Mouse (Mus musculus) adrenal gland, adult 2 months (tissue): ENCODE results near the gene Fgf4. TPM values are rescaled to one million over a fixed set of nuclear protein-coding genes. Genes with fewer than 3 reads are reported as not detected.

Source experiments
- DNase-seq: peaks from one replicate; pipeline ENCODE4 v3.0.0; 2021
- long read RNA-seq: library from polyadenylated mRNA; stranded (forward); transcript quantifications from one replicate; pipeline ENCODE4 v2.0.0, GENCODE M21; 2021
- polyA plus RNA-seq: library from polyadenylated mRNA; depleted of rRNA; stranded (reverse); fragments of >200 nt; gene quantifications from 2 replicates; pipeline ENCODE4 v1.2.3, GENCODE M21; 2012; rRNA removed
- total RNA-seq, 2 experiments: library from RNA; stranded (reverse); gene quantifications; 2 replicates each; pipeline ENCODE4 v1.2.3; 2021

Gene Fgf4
- total RNA-seq (not detected), polyA plus RNA-seq (not detected in 2 replicates)
- long read RNA-seq = 0 reads

GRCm38 (mm10) chr7:144847067-144847466 is at the start of gene Fgf4:
Gene Fgf4 (plus strand): TSS chr7:144847367.
- no peak for DNase-seq

GRCm38 (mm10) chr7:144798471-144798870 is 48.7 kb upstream of the Fgf4 start:
- peak; percentile 15 for DNase-seq

DNA sequence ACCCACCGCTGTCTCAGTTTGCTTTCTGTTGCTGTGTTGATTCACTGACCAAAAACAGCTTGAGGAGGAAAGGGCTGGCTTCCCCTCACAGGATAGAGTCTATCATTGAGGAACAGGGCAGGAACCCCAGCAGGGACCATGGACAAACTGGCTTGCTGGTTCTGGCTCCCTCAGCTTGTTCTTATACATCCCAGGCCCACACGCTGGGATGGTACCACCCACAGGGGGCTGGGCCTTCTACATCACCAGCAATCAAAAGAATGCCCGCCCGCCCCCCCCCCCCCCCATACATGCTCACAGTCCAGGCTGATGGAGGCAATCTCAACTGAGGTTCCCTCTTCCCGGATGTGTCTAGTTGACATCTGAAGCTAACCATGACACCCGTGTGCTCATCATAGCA is 40.1 kb upstream of the Fgf4 start:
- DNase-seq = no peak

DNA sequence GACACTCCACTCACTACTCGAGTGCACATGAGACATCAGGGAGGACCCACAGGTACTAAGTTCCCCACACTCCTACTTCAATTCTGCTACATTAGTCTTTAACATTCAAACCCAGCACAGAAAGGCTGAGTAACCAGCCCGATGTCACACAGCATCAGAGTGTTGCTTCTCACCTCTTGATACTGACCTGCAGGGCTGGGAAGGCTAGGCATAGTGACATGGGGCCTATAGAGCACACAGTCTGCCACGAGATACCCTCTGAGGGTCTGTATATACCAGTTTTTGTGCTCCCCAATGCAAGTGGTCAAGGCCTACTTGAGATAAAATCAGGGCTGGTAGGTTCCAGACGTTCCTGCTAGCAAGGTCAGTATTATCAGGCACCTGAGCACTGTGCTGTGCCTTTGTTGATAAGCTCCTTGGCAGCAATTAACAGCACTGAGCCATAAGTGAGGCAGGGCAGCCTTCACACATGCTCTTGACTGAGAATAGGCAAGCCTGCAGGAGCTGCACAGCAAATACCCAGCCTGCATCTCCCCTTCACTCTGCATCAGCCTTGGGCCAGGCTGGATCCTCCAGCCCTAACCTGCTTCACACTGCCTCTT is 39.1 kb upstream of the Fgf4 start:
- no peak for DNase-seq

DNA sequence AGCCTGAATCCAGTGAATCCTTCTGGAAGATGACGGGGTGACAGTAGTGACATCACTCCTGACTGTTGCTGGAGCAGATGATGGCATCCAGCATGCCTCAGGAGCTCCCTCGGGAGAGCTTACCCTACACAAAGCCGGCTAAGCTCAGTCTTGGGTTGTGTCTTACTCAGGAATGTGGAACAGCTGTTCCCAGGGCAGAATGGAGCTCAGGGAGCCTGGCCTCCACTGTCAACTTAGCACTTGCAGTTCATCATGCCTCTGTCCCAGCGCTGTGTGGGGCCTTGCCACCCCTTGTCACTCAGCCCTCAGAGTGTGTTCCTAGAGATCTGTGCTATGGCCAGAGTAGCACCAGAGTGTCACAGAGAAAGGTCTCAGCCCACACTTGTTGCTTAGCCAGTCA is 35.6 kb upstream of the Fgf4 start:
- DNase-seq = no peak

DNA sequence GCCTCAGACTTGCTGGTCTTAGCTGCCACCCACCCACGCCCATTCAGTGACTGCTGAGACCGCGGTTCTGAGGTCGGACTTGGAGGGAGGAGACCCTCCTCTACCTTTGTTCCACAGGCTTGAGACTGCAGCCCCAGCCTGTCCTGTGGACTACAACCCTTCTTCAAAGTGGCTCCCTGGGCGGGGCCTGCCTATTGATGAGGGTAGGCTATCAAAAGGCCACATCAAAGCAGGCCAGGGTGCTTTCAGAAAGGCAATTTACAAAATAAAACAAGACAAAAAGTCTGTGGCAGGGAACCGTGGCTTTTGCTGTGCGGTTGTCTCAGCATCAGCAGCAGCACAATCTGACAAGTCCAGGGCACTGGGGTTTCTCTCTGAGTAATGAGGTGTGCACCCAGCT is 25.3 kb upstream of the Fgf4 start:
- DNase-seq = no peak

DNA sequence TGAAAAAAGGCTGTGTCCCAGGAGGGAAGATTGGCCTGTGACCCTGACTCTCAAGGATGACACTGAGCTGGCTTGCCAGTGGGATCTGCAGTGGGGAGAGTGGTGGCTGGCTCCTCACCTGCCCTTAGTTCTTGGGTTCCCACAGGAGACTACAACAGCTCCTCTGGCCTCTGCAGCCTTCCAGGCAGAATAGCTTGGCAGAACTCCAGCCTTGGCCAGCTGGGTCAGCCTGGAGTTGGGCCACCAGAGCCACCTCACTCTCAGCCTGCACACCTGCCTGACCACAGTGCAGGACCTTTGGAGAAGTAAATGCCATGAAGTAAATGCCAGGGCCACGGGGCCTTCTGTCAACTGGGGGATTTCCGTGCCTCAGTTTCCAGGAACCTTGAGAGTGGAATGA is 23.2 kb upstream of the Fgf4 start:
- DNase-seq = peak; percentile 21

DNA sequence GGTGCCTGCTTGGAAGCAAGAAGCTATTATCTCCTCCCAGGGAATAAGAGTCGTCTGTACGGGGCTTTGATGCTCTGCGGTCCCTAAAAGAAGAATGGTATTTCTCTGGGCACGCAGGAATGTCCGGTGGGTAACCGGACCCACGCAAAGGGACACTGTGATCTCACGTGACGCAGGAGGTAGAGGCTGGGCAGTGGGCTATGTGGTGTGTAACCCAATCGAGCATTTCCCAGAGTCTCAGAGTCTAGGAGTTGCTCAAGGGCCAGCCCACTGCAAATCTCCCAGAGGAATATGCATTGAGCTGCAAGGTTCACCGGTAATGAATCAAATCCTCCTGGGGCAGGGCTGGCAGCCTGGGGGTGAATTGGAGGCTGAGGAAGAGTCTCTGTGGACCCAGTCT is 18.8 kb upstream of the Fgf4 start:
- no peak for DNase-seq

DNA sequence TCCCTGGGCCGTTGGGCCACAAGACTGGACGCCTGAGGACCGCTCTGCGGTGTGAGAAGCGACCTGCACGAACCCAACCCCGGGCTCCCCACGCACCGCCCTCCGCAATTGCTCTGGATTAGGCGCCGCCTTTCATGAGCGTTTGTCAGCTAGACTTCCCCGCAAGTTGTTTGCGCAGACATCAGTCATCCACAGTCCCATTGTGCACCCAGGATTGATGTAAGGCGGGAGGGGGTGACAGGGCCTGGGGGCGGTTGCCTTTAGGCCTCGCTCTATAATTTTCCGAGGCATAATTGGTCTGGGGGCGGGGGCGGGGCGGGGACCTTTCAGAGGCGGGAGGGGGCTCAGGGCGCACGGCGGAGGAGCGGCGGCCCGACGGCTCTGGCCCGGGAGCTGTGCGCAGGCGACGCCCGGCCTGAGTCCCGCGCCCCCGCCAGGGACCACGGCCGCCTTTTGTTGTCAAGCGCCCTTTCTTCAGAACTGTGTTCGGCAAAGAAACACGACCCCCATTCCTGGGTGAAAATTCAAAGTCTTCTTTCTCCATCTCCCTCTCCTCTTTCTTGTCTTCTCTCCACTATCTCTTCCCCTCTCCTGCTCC is 9.2 kb upstream of the Fgf4 start, which contains the start of gene Fgf3:
Gene Fgf3 (plus strand): TSS at position 193 of the 598 bp plus-strand sequence.
- no peak for DNase-seq

- peak; percentile 21 for DNase-seq
Observed at GRCm38 (mm10) chr7:144838522-144839503, 8.4 kb upstream of the Fgf4 start.

DNA sequence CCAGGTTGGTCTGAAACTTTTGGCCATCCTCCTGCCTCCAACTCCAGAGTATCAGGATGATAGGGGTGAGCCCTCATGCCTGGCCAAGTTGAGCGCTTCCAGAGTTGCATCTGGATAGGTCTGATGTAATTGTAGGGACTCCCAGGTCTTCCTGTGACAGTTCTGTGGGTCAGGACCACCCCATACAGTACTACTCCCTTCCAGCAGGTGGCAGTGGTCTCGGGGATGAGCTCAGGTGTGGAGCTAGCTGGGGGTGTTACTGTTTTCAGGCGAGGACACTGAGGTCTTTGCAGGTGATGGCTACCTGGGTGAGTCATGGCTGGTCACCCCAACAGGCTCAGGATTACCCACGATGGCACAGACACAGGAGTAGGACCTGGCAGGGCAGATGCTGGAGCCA is 1.0 kb upstream of the Fgf4 start:
- peak; percentile 34 for DNase-seq

GRCm38 (mm10) chr7:144851321-144851720 is 4.2 kb downstream of the Fgf4 start:
- no peak for DNase-seq

- DNase-seq = no peak
Observed at GRCm38 (mm10) chr7:144854966-144855365, 7.8 kb downstream of the Fgf4 start.

DNA sequence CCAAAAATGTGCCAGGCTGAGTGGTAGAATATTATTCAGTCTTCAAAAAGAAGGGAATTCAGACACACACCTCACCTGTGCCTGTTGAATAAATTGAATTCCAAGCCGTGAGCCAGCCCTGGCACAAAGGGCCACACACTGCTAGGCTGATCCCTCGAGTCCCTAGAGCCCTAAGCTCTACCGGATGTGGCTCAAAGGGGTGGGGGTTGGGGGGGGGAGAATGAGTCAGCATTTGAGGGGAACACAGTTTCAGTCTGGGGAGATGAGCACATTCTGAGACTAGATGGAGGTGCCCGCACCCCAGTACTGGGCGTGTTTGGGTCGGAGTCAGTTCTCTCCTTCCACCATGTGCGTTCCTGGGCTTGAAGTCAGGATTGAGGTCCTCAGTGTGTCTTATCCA is 10.0 kb downstream of the Fgf4 start:
- no peak for DNase-seq

DNA sequence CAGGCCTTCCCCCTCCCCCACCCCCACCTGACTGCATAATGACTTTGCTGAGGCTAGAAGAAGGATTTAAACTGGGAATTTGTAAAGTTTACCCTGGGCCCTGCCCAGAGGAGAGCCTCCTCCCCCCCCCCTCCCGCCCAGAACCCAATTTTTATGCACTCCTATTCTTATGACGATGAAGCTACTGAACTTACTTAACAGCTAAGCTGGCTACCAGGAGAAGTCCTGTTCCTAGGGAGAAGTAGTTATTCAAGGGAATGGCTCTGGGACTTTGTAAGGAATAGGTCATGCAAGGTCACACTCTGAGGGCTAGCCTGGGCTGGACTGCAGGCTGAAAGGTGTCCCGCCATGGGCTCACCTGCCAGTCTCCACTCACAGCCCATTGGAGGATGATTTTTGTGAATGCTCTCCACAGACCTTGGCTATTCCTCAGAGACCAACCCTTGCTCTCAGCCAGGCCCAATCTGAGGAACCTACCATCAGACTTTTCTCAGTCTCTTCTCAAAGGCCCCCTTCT is 10.7 kb downstream of the Fgf4 start:
- DNase-seq = no peak

GRCm38 (mm10) chr7:144858702-144859101 is 11.5 kb downstream of the Fgf4 start:
- DNase-seq = no peak

- DNase-seq = no peak
Observed at GRCm38 (mm10) chr7:144861056-144861768, 14.0 kb downstream of the Fgf4 start.

- peak; percentile 4 for DNase-seq
Observed at GRCm38 (mm10) chr7:144861769-144862070, 14.6 kb downstream of the Fgf4 start.

DNA sequence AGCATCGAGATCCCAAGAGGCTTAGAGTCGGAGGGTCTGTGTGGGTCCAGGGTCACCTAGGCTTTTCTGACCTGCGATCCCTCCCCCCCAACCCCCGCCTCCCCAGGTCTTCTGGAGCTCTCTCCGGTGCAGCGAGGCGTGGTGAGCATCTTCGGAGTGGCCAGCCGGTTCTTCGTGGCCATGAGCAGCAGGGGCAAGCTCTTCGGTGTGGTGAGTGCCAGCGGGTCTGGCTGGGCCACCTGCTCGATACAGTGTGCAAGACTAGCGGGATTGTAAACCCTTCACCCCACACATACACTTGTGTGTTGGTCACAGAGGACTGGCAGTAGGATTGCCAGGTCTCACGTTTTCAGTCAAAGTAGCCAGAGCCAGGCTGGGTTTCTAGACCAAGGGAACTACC is 15.0 kb downstream of the Fgf4 start:
- no peak for DNase-seq

DNA sequence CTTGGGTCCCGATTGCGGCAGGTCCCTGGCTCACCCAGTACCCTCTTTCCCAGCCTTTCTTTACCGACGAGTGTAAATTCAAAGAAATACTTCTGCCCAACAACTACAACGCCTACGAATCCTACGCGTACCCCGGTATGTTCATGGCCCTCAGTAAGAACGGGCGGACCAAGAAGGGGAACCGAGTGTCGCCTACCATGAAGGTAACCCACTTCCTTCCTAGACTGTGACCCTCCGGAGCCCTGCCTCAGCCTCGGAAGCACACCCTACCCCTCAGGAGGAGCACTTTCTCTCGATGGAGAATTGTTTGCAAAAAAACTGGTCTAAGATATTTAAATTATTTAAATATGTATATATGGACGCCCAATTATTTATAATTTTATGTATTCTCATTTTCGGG is 15.5 kb downstream of the Fgf4 start:
- DNase-seq = no peak

DNA sequence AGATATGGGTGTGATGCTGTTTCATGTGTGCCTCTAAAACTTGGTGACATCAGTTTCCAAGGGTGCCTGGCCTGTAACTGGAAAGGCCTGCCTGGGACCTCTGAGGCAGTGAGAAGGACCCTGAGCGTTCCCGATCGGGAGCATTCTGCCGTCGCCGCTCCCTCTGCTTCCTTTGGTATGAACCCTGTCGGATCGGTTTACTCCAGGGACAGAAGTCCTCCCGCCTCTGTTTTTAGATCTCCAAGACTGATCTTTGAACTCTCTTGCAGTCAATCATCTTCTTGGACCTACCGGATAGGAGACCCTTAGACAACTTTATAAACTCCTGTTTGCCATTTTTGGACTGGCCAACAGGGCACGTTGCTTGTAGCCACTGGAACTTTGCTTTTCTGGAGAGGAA is 16.0 kb downstream of the Fgf4 start:
- no peak for DNase-seq

- no peak for DNase-seq
Observed at GRCm38 (mm10) chr7:144864160-144864670, 17.0 kb downstream of the Fgf4 start.
